Mouse (Mus musculus) heart, adult 2 months (tissue): ENCODE measurements around the gene Slc12a6.

Source experiments
- EP300 ChIP-seq: fragments of 200-500 bp; IDR thresholded peaks from 2 replicates; pipeline ENCODE4 v1.6.1; 2011; ENCODE audit warnings: low read depth, low read length, control low read depth; ENCODE audit not compliant: insufficient read depth
- POLR2A ChIP-seq: fragments of 200-500 bp; IDR thresholded peaks from 2 replicates; pipeline ENCODE4 v1.6.1; 2011; ENCODE audit warnings: mild to moderate bottlenecking, low read depth, low read length, control low read depth; ENCODE audit not compliant: insufficient read depth

GRCm38 (mm10) chr2:112348246-112348645, 82.6 kb downstream of the Slc12a6 start:
- no peak for TF ChIP-seq EP300
- TF ChIP-seq POLR2A: no peak
